Mouse (Mus musculus): ENCODE measurements at regions not wholly inside any gene's neighbourhood (a gene's known extent, or its start where the extent isn't known, plus 50 kb on each side); places are given as distances from the start of the nearest gene placed in this dataset.

DNA sequence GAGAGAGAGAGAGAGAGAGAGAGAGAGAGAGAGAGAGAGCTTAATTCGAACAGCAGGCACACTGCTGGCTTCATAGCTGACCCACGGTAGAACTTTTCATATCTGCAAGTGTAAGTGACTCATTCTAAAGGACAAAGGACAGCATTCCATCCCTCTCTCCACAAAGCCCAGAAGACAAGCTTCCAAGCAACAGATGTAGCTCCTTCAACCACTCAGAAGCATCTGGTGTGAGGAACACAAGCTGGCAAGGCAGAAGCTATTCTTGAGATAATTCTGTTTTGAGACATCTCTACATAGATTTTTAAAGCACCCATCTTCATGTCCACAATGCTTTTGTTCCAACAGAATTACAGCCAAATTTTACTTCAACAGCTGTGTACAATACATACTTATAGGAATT, 294.2 kb upstream of the Gria1 start:
- WGBS = 87% methylated on average over 2 of the region's 2 CpGs
- DNase-seq (ENCODE audit: low spot score) = no peak
- H3K36me3 ChIP-seq = no peaks in the 10 kb centered on the region
- H3K27me3 ChIP-seq (ENCODE audit: low read depth, poor library complexity, severe bottlenecking) = no peaks in the 10 kb centered on the region
- no peaks in the 10 kb centered on the region for H3K9me3 ChIP-seq (replicated peaks)
- H3K27ac ChIP-seq = no peak overlapping the region
- no peak overlapping the region for H3K4me3 ChIP-seq
- no peaks in the 10 kb centered on the region for H3K4me1 ChIP-seq

- no peaks in the 10 kb centered on the region for H3K4me1 ChIP-seq
- H3K27me3 ChIP-seq (ENCODE audit: low read depth, poor library complexity, severe bottlenecking) = no peaks in the 10 kb centered on the region
- 70% methylated on average over 3 of the region's 3 CpGs for WGBS
- no peak for DNase-seq (ENCODE audit: low spot score)
- H3K9me3 ChIP-seq (replicated peaks) = no peaks in the 10 kb centered on the region
- H3K27ac ChIP-seq = no peak overlapping the region
- H3K36me3 ChIP-seq = no peaks in the 10 kb centered on the region
- no peak overlapping the region for H3K4me3 ChIP-seq
These were observed 286.0 kb upstream of the Gria1 start for GRCm38 (mm10) chr11:56725141-56725540.

DNA sequence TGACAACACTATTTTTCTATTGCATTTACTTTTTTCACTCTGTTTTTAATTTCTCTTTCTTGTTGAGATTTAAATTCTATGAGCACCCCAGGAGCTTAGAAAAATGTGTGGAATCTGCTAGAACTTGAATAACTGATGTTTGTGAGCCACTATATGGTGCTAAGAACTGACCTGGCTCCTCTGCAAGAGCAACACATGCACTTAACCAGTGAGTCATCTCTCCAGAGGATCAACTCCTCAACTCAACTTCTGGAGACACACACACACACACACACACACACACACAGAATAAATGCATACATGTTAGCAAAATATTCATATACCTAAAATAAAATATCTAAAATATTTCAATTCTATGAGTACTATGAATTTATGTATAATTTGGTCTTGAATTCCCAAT, 285.0 kb upstream of the Gria1 start:
- Histone ChIP-seq H3K27ac (no peak overlapping the region), H3K27me3 (ENCODE audit: low read depth, poor library complexity, severe bottlenecking) (no peaks in the 10 kb centered on the region), H3K4me3 (no peak overlapping the region), H3K36me3 (no peaks in the 10 kb centered on the region), H3K4me1 (no peaks in the 10 kb centered on the region), H3K9me3 (replicated peaks) (no peaks in the 10 kb centered on the region)
- DNase-seq (ENCODE audit: low spot score) = no peak

GRCm38 (mm10) chr11:56727556-56727955, 283.6 kb upstream of the Gria1 start:
- Histone ChIP-seq H3K27me3 (ENCODE audit: low read depth, poor library complexity, severe bottlenecking) (no peaks in the 10 kb centered on the region), H3K4me3 (no peak overlapping the region), H3K27ac (no peak overlapping the region), H3K9me3 (replicated peaks) (no peaks in the 10 kb centered on the region), H3K4me1 (no peaks in the 10 kb centered on the region), H3K36me3 (no peaks in the 10 kb centered on the region)
- DNase-seq (ENCODE audit: low spot score) = no peak
- WGBS = 78% methylated on average over 4 of the region's 4 CpGs

DNA sequence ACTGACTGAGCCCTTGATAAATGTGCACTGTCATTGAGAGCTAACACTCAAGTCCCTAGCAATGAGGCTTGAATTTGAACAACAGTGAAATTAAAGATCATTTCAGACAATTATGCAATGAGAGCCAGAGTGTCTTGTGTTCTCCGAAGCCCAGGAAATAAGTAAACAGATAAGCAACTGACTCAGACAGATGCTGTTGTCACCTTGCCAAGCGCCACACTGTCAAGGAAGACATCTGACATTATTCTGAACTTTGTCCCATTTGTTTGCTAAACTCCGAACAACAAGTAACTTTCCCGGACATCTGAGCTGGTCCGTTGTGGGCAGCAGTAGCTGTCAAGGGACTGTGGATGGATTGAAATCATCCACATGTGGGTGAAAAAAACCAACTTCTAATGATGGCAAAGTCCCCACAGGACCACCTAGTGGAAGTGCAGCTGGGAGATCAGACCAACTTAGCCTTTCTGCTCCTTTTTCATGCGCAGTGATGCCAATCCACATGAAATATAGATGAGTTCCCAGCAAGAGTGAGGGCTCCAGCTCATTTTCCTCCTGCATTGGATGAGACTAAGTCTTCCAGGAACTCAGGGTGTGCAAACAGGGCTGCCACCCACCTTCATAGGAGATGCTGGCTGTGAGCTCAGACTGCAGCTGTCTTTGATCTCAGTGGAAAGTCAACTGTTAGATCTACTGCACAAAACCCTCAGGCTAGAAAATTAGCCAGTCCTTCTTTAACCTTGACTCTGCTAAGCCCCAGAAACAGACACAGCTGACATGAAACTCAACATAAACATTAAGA, 282.8 kb upstream of the Gria1 start:
- Histone ChIP-seq H3K27me3 (ENCODE audit: low read depth, poor library complexity, severe bottlenecking) (no peaks in the 10 kb centered on the region), H3K4me3 (no peak overlapping the region), H3K36me3 (no peaks in the 10 kb centered on the region), H3K9me3 (replicated peaks) (no peaks in the 10 kb centered on the region), H3K27ac (no peak overlapping the region), H3K4me1 (no peaks in the 10 kb centered on the region)
- WGBS = 77% methylated on average over 6 of the region's 6 CpGs
- no peak for DNase-seq (ENCODE audit: low spot score)

DNA sequence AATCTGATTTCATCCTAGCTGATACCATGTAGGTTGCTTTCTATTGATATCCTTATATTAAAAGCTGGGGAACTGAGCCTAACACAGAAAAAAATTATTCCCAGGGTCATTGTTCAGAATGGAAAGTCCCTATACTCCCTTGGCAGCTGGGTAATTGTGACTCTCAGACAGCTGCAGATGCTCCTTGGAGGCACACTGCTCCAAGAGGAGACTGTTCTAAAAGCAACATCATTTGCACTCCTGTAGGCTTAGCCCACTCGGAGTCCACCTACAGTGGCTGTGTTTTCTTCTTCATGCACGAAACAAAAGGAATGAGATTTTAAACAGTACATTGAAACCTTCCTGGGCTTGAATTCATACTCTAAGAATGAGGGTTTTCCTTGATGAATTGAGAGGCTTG, 269.3 kb upstream of the Gria1 start:
- Histone ChIP-seq H3K9me3 (replicated peaks) (no peaks in the 10 kb centered on the region), H3K27ac (no peak overlapping the region), H3K4me1 (no peaks in the 10 kb centered on the region), H3K36me3 (no peaks in the 10 kb centered on the region), H3K27me3 (ENCODE audit: low read depth, poor library complexity, severe bottlenecking) (no peaks in the 10 kb centered on the region), H3K4me3 (no peak overlapping the region)
- WGBS = 83% methylated on average over 2 of the region's 2 CpGs
- no peak for DNase-seq (ENCODE audit: low spot score)

DNA sequence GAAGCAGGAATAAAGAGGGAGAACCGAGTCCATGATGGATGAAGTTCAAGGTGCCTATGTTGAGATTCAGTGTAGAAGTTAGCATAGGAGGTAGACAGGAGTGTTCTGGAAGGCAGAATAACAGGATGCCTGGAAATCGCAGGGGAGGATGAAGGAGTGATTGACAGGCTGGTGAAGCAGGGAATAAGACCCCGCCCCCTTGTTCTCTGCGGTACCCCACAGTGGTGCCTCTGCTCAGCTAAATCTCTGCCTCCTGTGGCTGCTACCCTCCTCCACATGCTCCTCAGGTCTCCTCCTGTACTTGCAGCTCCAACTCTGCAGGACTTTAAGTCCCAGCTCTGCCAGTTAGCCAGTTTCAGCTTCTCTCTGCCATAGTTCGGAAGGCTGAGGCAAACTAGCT, 261.2 kb upstream of the Gria1 start:
- no peak overlapping the region for H3K27ac ChIP-seq
- DNase-seq (ENCODE audit: low spot score) = no peak

GRCm38 (mm10) chr11:56750639-56751038, 260.5 kb upstream of the Gria1 start:
- Histone ChIP-seq H3K4me1 (peaks cover 5% of the 10 kb centered on the region; the same call in 1 of the 2 replicates), H3K27me3 (ENCODE audit: low read depth, poor library complexity, severe bottlenecking) (no peaks in the 10 kb centered on the region), H3K4me3 (no peak overlapping the region), H3K36me3 (no peaks in the 10 kb centered on the region), H3K27ac (no peak overlapping the region), H3K9me3 (replicated peaks) (no peaks in the 10 kb centered on the region)
- no peak for DNase-seq (ENCODE audit: low spot score)
- 62% methylated on average over 8 of the region's 8 CpGs for WGBS

More for the DNA sequence above, 261.2 kb upstream of the Gria1 start:
- Histone ChIP-seq H3K9me3 (replicated peaks) (no peaks in the 10 kb centered on the region), H3K36me3 (no peaks in the 10 kb centered on the region), H3K27me3 (ENCODE audit: low read depth, poor library complexity, severe bottlenecking) (no peaks in the 10 kb centered on the region), H3K4me3 (no peak overlapping the region), H3K4me1 (peaks cover 5% of the 10 kb centered on the region; the same call in 1 of the 2 replicates)
- WGBS = 33% methylated on average over 5 of the region's 5 CpGs

- Histone ChIP-seq H3K36me3 (no peaks in the 10 kb centered on the region), H3K27me3 (ENCODE audit: low read depth, poor library complexity, severe bottlenecking) (no peaks in the 10 kb centered on the region), H3K4me1 (peaks cover 5% of the 10 kb centered on the region; the same call in 1 of the 2 replicates), H3K9me3 (replicated peaks) (no peaks in the 10 kb centered on the region), H3K27ac (no peak overlapping the region), H3K4me3 (no peak overlapping the region)
- no peak for DNase-seq (ENCODE audit: low spot score)
- 67% methylated on average over 5 of the region's 5 CpGs for WGBS
These were observed 259.3 kb upstream of the Gria1 start for GRCm38 (mm10) chr11:56751918-56752317.

DNA sequence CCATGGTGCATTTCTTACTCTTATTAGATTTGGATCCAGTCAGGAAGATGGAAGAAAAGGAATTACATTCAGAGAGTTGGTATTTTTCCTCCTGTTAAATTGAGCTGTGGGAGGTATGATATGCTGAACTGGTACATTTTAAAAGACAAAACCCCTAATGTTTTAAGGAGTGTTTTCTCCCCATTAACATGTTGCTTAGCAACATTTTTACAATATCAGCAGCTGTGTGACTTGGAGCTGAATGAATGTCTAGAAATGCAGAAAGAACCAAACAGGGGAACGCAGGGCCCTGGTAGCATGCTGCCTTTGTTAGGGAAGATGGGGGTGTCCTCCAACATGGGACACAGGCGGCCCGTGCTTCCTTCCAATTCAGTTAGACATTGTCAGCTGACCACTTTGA, 257.5 kb upstream of the Gria1 start:
- 93% methylated on average over 3 of the region's 3 CpGs for WGBS
- no peak overlapping the region for H3K4me3 ChIP-seq
- no peaks in the 10 kb centered on the region for H3K36me3 ChIP-seq
- H3K9me3 ChIP-seq (replicated peaks) = no peaks in the 10 kb centered on the region
- H3K27ac ChIP-seq = no peak overlapping the region
- H3K4me1 ChIP-seq = peaks cover 5% of the 10 kb centered on the region; the same call in 1 of the 2 replicates
- no peaks in the 10 kb centered on the region for H3K27me3 ChIP-seq (ENCODE audit: low read depth, poor library complexity, severe bottlenecking)
- DNase-seq (ENCODE audit: low spot score) = no peak

- no peak for DNase-seq (ENCODE audit: low spot score)
- Histone ChIP-seq H3K9me3 (replicated peaks) (no peaks in the 10 kb centered on the region), H3K4me3 (no peak overlapping the region), H3K4me1 (no peaks in the 10 kb centered on the region), H3K27ac (no peak overlapping the region), H3K27me3 (ENCODE audit: low read depth, poor library complexity, severe bottlenecking) (no peaks in the 10 kb centered on the region), H3K36me3 (no peaks in the 10 kb centered on the region)
- 87% methylated on average over 2 of the region's 2 CpGs for WGBS
These were observed 250.7 kb upstream of the Gria1 start for GRCm38 (mm10) chr11:56760474-56760873.

DNA sequence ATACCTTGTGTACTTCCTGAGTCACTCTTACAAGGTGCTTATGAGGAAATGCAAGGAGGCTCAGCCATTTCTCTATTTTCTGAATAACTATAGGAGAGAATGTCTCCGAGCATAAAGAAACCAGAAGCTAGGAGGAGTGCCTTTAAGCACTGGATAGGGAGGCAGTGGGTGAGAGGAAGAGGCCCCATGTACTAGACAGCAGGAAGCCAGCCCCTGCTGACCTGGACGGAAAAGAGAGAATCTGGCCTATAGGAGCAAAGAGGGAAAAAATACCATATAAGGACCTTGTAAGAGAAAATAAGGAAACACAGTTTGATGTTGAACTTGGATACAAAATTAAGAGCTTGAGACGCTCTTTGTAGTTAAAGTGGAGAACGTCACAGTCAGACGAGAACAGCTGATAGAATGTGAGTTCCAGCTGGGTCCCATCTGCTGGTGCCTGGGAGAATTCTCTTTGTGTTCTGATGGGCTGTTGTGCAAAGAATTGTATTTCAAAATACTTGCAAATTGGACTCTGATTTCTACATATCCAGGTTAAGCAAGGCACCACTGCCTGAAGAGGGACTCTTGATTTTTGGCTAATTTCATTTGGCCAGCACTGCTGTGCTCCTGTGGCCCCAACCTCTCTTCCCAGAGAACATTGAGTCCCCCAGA, 248.6 kb upstream of the Gria1 start:
- Histone ChIP-seq H3K36me3 (no peaks in the 10 kb centered on the region), H3K4me1 (no peaks in the 10 kb centered on the region), H3K27me3 (ENCODE audit: low read depth, poor library complexity, severe bottlenecking) (no peaks in the 10 kb centered on the region), H3K4me3 (no peak overlapping the region), H3K27ac (no peak overlapping the region), H3K9me3 (replicated peaks) (no peaks in the 10 kb centered on the region)
- DNase-seq (ENCODE audit: low spot score) = no peak
- 75% methylated on average over 5 of the region's 5 CpGs for WGBS

- H3K36me3 ChIP-seq = no peaks in the 10 kb centered on the region
- DNase-seq (ENCODE audit: low spot score) = no peak
These were observed 243.8 kb upstream of the Gria1 start for GRCm38 (mm10) chr11:56767424-56767823.

More at GRCm38 (mm10) chr11:56767424-56767823, 243.8 kb upstream of the Gria1 start:
- no peaks in the 10 kb centered on the region for H3K9me3 ChIP-seq (replicated peaks)
- no peaks in the 10 kb centered on the region for H3K27me3 ChIP-seq (ENCODE audit: low read depth, poor library complexity, severe bottlenecking)
- no peaks in the 10 kb centered on the region for H3K4me1 ChIP-seq
- no peak overlapping the region for H3K27ac ChIP-seq
- H3K4me3 ChIP-seq = no peak overlapping the region

All from limb, embryonic 10.5 days (tissue).